Mouse (Mus musculus) olfactory bulb, adult 2 months (tissue): ENCODE measurements at regions not wholly inside any gene's neighbourhood (a gene's known extent, or its start where the extent isn't known, plus 50 kb on each side); places are given as distances from the start of the nearest gene placed in this dataset.

ENCODE experiments used
- CTCF ChIP-seq: fragments of 200-500 bp; IDR thresholded peaks from 2 replicates; pipeline ENCODE4 v1.5.1; 2012; ENCODE audit warnings: low read depth, mild to moderate bottlenecking, low read length, moderate library complexity; ENCODE audit not compliant: insufficient read depth
- POLR2A ChIP-seq: fragments of 200-500 bp; IDR thresholded peaks from 2 replicates; pipeline ENCODE4 v1.6.1; 2012; ENCODE audit warnings: mild to moderate bottlenecking, low read depth, low read length, moderate library complexity; ENCODE audit not compliant: insufficient read depth

DNA sequence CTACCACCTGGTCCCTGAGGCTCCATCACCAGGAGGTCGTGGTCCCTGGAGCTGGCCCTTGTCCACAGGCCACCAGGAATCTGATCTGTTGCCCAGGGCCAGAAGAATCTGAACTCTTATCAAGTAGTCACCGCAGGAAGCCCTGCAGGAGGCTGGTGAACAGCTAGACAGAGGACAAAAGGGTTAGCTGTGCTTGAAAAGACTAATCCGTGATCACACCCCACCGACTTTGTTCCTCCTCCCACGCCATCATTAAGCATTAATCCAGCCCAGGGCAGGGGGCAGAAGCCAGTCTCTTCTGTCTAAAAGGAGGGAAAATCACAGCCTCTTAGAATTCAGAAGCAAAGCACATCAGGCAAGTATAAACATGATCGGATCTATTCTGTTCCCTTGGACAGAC lies 227.7 kb upstream of the Mgmt start:
- TF ChIP-seq CTCF (no peak), POLR2A (no peak)
